Mouse (Mus musculus) activated CD4-positive, CD25-positive, alpha-beta regulatory T cell, adult 4 months (primary cell): ENCODE measurements around the gene Cox10. TPM values are rescaled to one million over a fixed set of nuclear protein-coding genes. Genes with fewer than 3 reads are reported as not detected.
A peak's percentile ranks its signal among the peaks of the same experiment; 100 is the strongest.

ENCODE experiments used
- ATAC-seq: one replicate; pipeline ENCODE4 v1.8.0; 2017
- polyA plus RNA-seq, 2 experiments: library from polyadenylated mRNA; unstranded; fragments of 100-300 nt; shearing (Covaris generic); gene quantifications; one replicate each; pipeline ENCODE4 v1.2.1; 2017

The Cox10 gene
- polyA plus RNA-seq, 2 experiments from 2014 or later = 15.3 to 22.4 TPM

GRCm38 (mm10) chr11:63951831-63952631 is 127.2 kb downstream of the Cox10 start:
- ATAC-seq = no peak

GRCm38 (mm10) chr11:63948371-63948770 is 130.9 kb downstream of the Cox10 start:
- no peak for ATAC-seq

GRCm38 (mm10) chr11:63947024-63947423 is 132.2 kb downstream of the Cox10 start:
- ATAC-seq = no peak

GRCm38 (mm10) chr11:63943947-63944346 is 135.3 kb downstream of the Cox10 start:
- no peak for ATAC-seq

- ATAC-seq = no peak
Measured at GRCm38 (mm10) chr11:63943268-63943890, 135.9 kb downstream of the Cox10 start.

- ATAC-seq = no peak
Measured at GRCm38 (mm10) chr11:63942177-63942576, 137.1 kb downstream of the Cox10 start.

GRCm38 (mm10) chr11:63936641-63937040 is 142.6 kb downstream of the Cox10 start:
- ATAC-seq = no peak

GRCm38 (mm10) chr11:63926901-63927300 is 152.4 kb downstream of the Cox10 start:
- ATAC-seq = no peak

- peak; percentile 16 for ATAC-seq
Measured at GRCm38 (mm10) chr11:63925161-63925582, 154.1 kb downstream of the Cox10 start.

GRCm38 (mm10) chr11:63924286-63924930 is 154.9 kb downstream of the Cox10 start:
- ATAC-seq = no peak

GRCm38 (mm10) chr11:63923386-63923785 is 155.9 kb downstream of the Cox10 start:
- no peak for ATAC-seq

- peak; percentile 94 for ATAC-seq
Measured at GRCm38 (mm10) chr11:63922091-63922621, 157.1 kb downstream of the Cox10 start, which contains the start of gene Hs3st3b1. Gene Hs3st3b1, minus strand, starts transcription at chr11:63922290.

- no peak for ATAC-seq
Measured at GRCm38 (mm10) chr11:63921044-63921951, 158.0 kb downstream of the Cox10 start.

- peak; percentile 31 for ATAC-seq
Measured at GRCm38 (mm10) chr11:63920531-63920930, 158.7 kb downstream of the Cox10 start.

GRCm38 (mm10) chr11:63919211-63920098 is 159.8 kb downstream of the Cox10 start:
- ATAC-seq = no peak

- no peak for ATAC-seq
Measured at GRCm38 (mm10) chr11:63918321-63919105, 160.8 kb downstream of the Cox10 start.

GRCm38 (mm10) chr11:63917561-63917960 is 161.7 kb downstream of the Cox10 start:
- no peak for ATAC-seq

GRCm38 (mm10) chr11:63914388-63914787 is 164.9 kb downstream of the Cox10 start:
- peak; percentile 78 for ATAC-seq

- no peak for ATAC-seq
Measured at GRCm38 (mm10) chr11:63913936-63914335, 165.3 kb downstream of the Cox10 start.
